Mouse (Mus musculus) testis, adult 2 months (tissue): ENCODE data around the gene Fry. TPM values are rescaled to one million over a fixed set of nuclear protein-coding genes. Genes with fewer than 3 reads are reported as not detected.

ENCODE experiments used
- H3K27ac ChIP-seq: fragments of 200-500 bp; 2 replicates; pipeline ENCODE4 v1.5.1; 2012; ENCODE audit warnings: low read depth, low read length; ENCODE audit not compliant: control insufficient read depth, insufficient read depth
- H3K27me3 ChIP-seq: fragments of 200-500 bp; 2 replicates; pipeline ENCODE4 v1.6.1; 2012; ENCODE audit warnings: mild to moderate bottlenecking, low read length, moderate library complexity; ENCODE audit not compliant: control insufficient read depth, insufficient read depth
- H3K36me3 ChIP-seq: fragments of 200-500 bp; 2 replicates; pipeline ENCODE4 v1.6.1; 2012; ENCODE audit warnings: mild to moderate bottlenecking, low read length; ENCODE audit not compliant: control insufficient read depth, insufficient read depth
- H3K4me1 ChIP-seq: fragments of 200-500 bp; 2 replicates; pipeline ENCODE4 v1.6.1; 2012; ENCODE audit warnings: low read length; ENCODE audit not compliant: control insufficient read depth, insufficient read depth
- H3K4me3 ChIP-seq: fragments of 200-500 bp; 2 replicates; pipeline ENCODE4 v1.5.1; 2012; ENCODE audit warnings: low read depth, mild to moderate bottlenecking, low read length, moderate library complexity, mixed read lengths; ENCODE audit not compliant: control insufficient read depth
- CTCF ChIP-seq: fragments of 200-500 bp; IDR thresholded peaks from 2 replicates; pipeline ENCODE4 v1.5.1; 2012; ENCODE audit warnings: low read depth, mild to moderate bottlenecking, inconsistent platforms, low read length, moderate library complexity; ENCODE audit not compliant: control insufficient read depth, insufficient read depth, insufficient replicate concordance
- POLR2A ChIP-seq: fragments of 200-500 bp; IDR thresholded peaks from 2 replicates; pipeline ENCODE4 v1.6.1; 2012; ENCODE audit warnings: low read depth, mild to moderate bottlenecking, inconsistent platforms, low read length, moderate library complexity; ENCODE audit not compliant: control insufficient read depth
- polyA plus RNA-seq: library from polyadenylated mRNA; depleted of rRNA; stranded (reverse); fragments of >200 nt; gene quantifications from 2 replicates; pipeline ENCODE4 v1.2.3, GENCODE M21; 2012

The Fry gene
- polyA plus RNA-seq, 1 experiment, result 8.4 TPM

DNA sequence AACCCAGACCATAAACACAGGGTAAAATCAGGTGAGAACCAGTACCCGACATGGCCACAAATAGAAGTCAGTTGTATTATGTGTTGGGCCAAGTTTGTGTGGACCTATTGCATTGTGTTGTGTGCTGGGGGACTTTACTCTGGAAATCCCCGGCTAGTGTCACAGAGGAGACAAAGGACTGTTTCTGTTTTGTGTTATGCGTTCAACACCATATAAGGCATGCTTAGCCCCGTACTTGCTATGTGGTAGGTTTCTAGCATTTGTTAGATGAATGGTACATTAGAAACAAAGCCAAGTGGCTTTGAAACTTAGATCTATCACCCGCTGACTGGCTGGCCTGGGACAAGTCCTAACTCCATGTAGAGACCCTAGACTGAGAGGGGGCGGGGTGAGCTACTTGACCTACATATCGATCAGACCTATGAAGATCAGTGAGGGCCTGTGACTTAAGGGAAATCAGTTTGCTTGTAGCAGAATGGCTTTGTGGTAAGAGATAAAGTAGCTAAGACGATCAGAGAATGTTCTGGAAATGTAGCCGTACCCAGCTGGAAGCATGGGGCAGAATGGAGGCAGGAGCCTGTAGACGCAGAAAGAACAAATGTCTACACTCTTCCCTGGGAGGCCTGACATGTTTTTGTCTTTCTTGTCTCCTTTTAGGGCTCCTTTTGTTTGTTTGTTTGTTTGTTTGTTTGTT lies 105.2 kb downstream of the Fry start:
- no peak overlapping the region for H3K4me3 ChIP-seq
- no peaks in the 10 kb centered on the region; the same call in 1 of the 2 replicates for H3K4me1 ChIP-seq
- H3K36me3 ChIP-seq, result no peaks in the 10 kb centered on the region
- H3K27me3 ChIP-seq, result no peaks in the 10 kb centered on the region
- H3K27ac ChIP-seq, result no peak overlapping the region
- no peak for TF ChIP-seq POLR2A

DNA sequence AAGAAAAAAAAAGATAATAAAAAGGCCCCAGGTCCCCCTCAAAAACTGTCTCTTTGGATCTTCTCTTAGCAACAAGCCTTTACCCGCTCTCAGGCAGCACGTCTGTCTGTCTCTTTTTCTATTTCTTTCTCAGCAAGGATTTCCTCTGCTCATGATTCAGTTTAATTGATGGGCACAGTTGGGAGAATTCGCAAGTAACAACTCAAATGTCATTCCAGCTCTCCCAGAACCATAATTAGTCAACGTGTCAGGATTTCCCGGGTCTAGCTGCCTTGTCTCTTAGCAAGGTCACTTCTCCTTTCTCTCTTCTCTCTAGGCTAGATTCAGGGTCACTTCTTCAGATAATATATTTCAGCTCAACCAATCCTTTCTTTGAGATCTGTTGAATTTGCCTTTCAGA lies 110.6 kb downstream of the Fry start:
- H3K27ac ChIP-seq, result no peak overlapping the region
- no peak overlapping the region for H3K4me3 ChIP-seq
- H3K4me1 ChIP-seq, result peaks cover 5% of the 10 kb centered on the region
- no peaks in the 10 kb centered on the region for H3K27me3 ChIP-seq
- H3K36me3 ChIP-seq, result no peaks in the 10 kb centered on the region
- no peak for TF ChIP-seq CTCF
- no peak for TF ChIP-seq POLR2A

DNA sequence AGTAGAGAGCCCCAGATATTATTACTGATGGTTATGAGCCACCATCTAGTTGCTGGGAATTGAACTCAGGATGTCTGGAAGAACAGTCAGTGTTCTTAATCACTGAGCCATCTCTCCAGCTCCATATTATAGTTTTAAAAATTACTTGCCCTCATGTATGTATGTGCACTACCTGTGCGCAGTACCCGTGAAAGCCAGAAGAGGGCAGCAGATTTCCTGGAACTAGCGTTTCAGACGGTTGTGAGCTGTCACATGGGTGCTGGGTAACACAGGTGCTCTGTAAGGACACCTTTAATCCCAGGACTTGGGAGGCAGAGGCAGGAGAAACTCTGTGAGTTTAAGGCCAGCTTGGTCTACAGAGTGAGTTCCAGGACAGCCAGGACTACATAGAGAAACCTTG lies 111.3 kb downstream of the Fry start:
- TF ChIP-seq POLR2A, result no peak
- TF ChIP-seq CTCF, result peak; percentile 73; the same call in 1 of the 2 replicates
- H3K27ac ChIP-seq, result no peak overlapping the region
- no peak overlapping the region for H3K4me3 ChIP-seq
- H3K36me3 ChIP-seq, result no peaks in the 10 kb centered on the region
- H3K4me1 ChIP-seq, result peaks cover 5% of the 10 kb centered on the region
- H3K27me3 ChIP-seq, result no peaks in the 10 kb centered on the region

DNA sequence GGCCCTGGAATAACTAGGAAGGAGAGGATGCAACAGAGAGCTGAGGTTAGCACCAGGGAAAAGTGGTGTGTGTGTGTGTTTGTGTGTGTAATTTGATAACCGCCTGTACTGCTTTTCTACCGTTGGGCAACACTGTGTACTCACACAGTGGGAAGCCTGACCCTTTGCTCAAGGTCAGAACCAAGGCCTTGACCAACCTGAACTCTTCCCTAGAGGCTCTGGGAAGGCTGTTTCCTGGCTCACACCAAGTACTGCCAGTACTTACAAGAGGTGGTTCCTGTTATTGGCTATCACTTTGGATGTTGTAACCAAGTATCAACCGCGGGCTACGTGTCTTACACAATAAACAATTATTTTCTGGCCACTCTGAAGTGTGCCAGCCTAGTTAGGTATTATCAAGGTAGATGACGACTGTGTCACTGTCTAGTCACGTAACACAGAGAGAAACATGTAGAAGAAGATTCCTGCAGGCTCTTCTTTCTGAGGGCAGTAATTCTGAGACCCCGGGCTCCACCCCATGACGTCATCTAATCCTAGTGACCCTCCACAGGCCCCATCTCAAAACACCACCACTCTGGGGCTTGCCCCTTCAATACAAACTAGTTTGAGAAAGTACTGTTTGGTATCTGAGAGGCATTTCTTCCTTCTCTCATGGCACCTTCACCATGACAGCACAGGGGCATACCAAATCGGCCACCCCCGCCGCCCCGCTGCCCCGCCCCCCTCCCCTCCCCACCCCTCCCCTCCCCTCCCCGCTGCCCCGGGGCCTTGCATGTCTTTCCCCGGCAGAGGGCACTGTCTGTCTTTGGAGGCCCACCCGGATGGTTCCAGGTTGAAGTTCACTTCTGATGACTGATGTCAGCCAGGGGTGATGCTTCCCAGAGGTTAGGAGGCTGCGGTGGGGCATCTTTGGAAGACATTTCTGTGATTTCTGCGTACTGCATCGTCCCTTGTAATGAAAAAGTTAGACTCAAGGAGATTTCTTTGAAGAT lies 114.0 kb downstream of the Fry start:
- Histone ChIP-seq H3K27me3 (no peaks in the 10 kb centered on the region), H3K4me1 (peaks cover 5% of the 10 kb centered on the region), H3K36me3 (no peaks in the 10 kb centered on the region), H3K27ac (no peak overlapping the region), H3K4me3 (peak overlapping the region; percentile 31; the same call in 1 of the 2 replicates)
- no peak for TF ChIP-seq POLR2A
- TF ChIP-seq CTCF, result peak; percentile 35; the same call in 1 of the 2 replicates

DNA sequence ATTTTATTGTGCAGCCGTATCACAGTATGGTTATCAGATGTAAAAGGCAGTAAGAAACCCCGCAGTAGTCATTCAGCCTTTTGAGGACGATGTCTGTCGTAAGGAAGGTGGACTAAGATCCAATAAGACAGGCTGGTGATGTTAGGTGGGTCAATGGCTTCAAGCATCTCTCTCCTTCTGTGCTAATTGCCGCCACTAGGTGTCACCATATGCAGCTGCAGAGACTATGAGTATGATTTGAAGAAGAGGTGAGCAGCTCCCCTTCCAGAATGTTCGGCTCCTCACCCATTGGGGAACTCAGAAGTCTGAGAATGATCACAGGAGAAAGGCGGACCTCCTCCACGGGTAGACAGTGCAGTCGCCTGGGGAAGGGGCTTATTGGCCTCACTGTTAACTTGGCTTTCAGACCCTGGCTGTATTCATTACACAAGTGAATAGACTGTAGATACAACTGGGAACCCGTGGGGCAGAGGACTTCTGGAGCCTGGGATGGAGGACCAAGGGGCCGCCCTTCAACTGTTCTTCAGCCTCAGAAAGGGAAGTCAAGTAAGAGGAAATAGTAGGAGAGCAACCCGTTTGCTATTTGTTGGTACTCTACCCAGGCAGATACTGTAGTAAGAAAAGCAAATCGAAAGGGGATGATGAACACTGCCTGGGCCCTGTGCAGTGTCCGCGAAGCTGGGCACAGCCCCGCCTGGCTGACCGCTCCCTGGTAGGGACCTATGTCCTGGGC lies 114.9 kb downstream of the Fry start:
- peaks cover 5% of the 10 kb centered on the region for H3K4me1 ChIP-seq
- no peaks in the 10 kb centered on the region for H3K27me3 ChIP-seq
- H3K4me3 ChIP-seq, result no peak overlapping the region
- TF ChIP-seq CTCF (0 out of 2 replicates have a peak, but pooled peaks have one; percentile 18), POLR2A (no peak)
- H3K36me3 ChIP-seq, result no peaks in the 10 kb centered on the region
- no peak overlapping the region for H3K27ac ChIP-seq

DNA sequence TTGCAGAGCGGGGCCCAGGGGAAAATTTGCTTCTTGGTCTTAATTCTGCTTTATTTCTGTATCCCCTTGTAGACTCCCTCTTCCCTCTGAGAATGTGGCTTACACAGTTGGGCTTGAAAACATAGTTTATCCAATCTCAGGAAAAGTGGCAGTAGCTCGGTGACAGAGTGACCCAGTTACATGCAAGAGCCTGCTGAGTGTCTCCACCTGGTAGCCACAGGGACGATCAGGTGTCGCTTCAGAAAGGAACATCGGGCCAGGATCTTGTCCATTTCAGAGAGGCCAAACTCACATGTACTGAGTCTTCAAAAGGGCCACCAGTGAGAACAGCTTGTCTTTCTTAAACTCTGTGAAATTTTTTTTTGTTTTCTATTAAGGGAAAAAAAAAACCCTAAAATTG lies 117.5 kb downstream of the Fry start:
- H3K27ac ChIP-seq, result no peak overlapping the region
- TF ChIP-seq CTCF (no peak), POLR2A (no peak)
- H3K4me1 ChIP-seq, result peaks cover 5% of the 10 kb centered on the region
- no peaks in the 10 kb centered on the region for H3K36me3 ChIP-seq
- no peak overlapping the region for H3K4me3 ChIP-seq
- H3K27me3 ChIP-seq, result no peaks in the 10 kb centered on the region

DNA sequence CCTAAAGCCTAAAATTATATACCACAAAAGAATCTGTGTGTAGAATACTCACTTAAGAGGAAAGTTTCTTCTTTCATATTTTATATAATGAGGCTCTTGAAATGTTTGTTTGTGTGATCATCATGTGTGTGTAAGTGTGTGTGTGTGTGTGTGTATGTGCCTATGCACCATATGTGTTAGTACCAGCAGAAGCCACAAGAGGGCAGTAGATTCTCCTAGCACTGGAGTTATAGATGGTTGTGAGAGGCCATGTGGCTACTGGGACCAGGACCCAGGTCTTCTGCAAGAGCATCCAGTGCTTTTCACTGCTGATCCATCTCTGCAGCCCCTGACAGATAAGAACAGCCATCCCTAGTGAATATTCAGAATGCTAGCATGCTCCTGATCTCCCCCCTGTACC lies 118.2 kb downstream of the Fry start:
- TF ChIP-seq POLR2A (no peak), CTCF (no peak)
- Histone ChIP-seq H3K4me3 (no peak overlapping the region), H3K36me3 (no peaks in the 10 kb centered on the region)

More for the DNA sequence above, 118.2 kb downstream of the Fry start:
- Histone ChIP-seq H3K4me1 (peaks cover 5% of the 10 kb centered on the region), H3K27me3 (no peaks in the 10 kb centered on the region), H3K27ac (no peak overlapping the region)
